In genomic region chr3:96667316-96667715, GRCm38 (mm10) we compare ENCODE assay signal across 11 mouse cellular contexts. TPM values are rescaled to one million over a fixed set of nuclear protein-coding genes. Genes with fewer than 3 reads are reported as not detected.
A peak's percentile ranks its signal among the peaks of the same experiment; 100 is the strongest.
DNase-seq lines count a peak whose midpoint lies in the region; ATAC-seq and TF ChIP-seq lines count a peak whose summit lies in the region.
"Had no signal": no experiment of that assay in that cellular context is flagged by ENCODE, and none has a peak within 500 bp of the region (broad histone marks: within the 10 kb centered on the region; RNA-seq: fewer than 3 reads in every experiment).

No protein-coding gene starts in this region.

- no peak for DNase-seq in urinary bladder, postnatal 10 days (ENCODE audit: low spot score)
- no peak for DNase-seq in left cerebral cortex, postnatal 4 days
- DNase-seq in frontal cortex, postnatal 10 days (ENCODE audit: low spot score in 2 of 2): no peak

- H3K9me3 ChIP-seq in intestine, postnatal 0 days (ENCODE audit: control insufficient read depth): no peaks in the 10 kb centered on the region
- no peaks in the 10 kb centered on the region for H3K9me3 ChIP-seq in intestine, embryonic 15.5 days
- no peaks in the 10 kb centered on the region for H3K9me3 ChIP-seq in E14TG2a.4 (ENCODE audit: low read length)
- H3K9me3 ChIP-seq: liver, embryonic 15.5 days had no signal

- TF ChIP-seq CTCF in intestine, postnatal 0 days (IDR thresholded peaks at IDR 0.05; ENCODE audit: low read depth): peak; percentile 77
- peak; percentile 70 for TF ChIP-seq CTCF in E14TG2a.4 (conservative IDR thresholded peaks at IDR 0.05; ENCODE audit: low read length)
- peak; percentile 49 for TF ChIP-seq CTCF in bone marrow, adult 2 months (IDR thresholded peaks at IDR 0.05; ENCODE audit: control insufficient read depth, insufficient read depth, low read length)

- H3K4me1 ChIP-seq in intestine, postnatal 0 days (replicated peaks; ENCODE audit: control insufficient read depth, insufficient read depth, low read length): peaks cover 4% of the 10 kb centered on the region; the same call in 1 of the 2 replicates
- peaks cover 13% of the 10 kb centered on the region; the same call in 1 of the 2 replicates for H3K4me1 ChIP-seq in intestine, embryonic 15.5 days (replicated peaks)
- peaks cover 46% of the 10 kb centered on the region for H3K4me1 ChIP-seq in E14TG2a.4 (replicated peaks; ENCODE audit: low read depth, low read length)
- no peaks in the 10 kb centered on the region for H3K4me1 ChIP-seq in bone marrow, adult 2 months (ENCODE audit: control insufficient read depth, insufficient read depth, low read length)

- no peaks in the 10 kb centered on the region; the same call in 1 of the 2 replicates for H3K27me3 ChIP-seq in intestine, postnatal 0 days (replicated peaks; ENCODE audit: control insufficient read depth, insufficient read depth, low read length)
- H3K27me3 ChIP-seq in intestine, embryonic 15.5 days (replicated peaks): no peaks in the 10 kb centered on the region
- peaks cover 9% of the 10 kb centered on the region; the same call in 1 of the 2 replicates for H3K27me3 ChIP-seq in E14TG2a.4 (ENCODE audit: insufficient read depth, low read length)

- no peaks in the 10 kb centered on the region for H3K36me3 ChIP-seq in intestine, postnatal 0 days (ENCODE audit: control insufficient read depth, insufficient read depth)
- no peaks in the 10 kb centered on the region for H3K36me3 ChIP-seq in intestine, embryonic 15.5 days
- H3K36me3 ChIP-seq in E14TG2a.4 (ENCODE audit: insufficient read depth, low read length): no peaks in the 10 kb centered on the region
- H3K36me3 ChIP-seq: liver, embryonic 15.5 days had no signal

- no peak for ATAC-seq in intestine, postnatal 0 days
- no peak for ATAC-seq in intestine, embryonic 15.5 days
- ATAC-seq in megakaryocyte progenitor cell, adult 5-6 weeks (replicated peaks; ENCODE audit: poor library complexity): peak; percentile 47; the same call in 1 of the 2 replicates
- ATAC-seq: forebrain, embryonic 16.5 days had no signal

- H3K4me3 ChIP-seq in intestine, postnatal 0 days (ENCODE audit: low read depth, low read length): no peak overlapping the region
- no peak overlapping the region for H3K4me3 ChIP-seq in intestine, embryonic 15.5 days (replicated peaks)
- H3K4me3 ChIP-seq in E14TG2a.4 (replicated peaks; ENCODE audit: low read length): no peak overlapping the region
- H3K4me3 ChIP-seq in bone marrow, adult 2 months (replicated peaks; ENCODE audit: control insufficient read depth, low read depth, low read length): no peak overlapping the region
- H3K4me3 ChIP-seq: liver, embryonic 15.5 days had no signal

- 40% methylated on average over 1 of the region's 1 CpGs for WGBS in intestine, postnatal 0 days
- WGBS in intestine, embryonic 15.5 days: 38% methylated on average over 1 of the region's 1 CpGs
- 38% methylated on average over 1 of the region's 1 CpGs for WGBS in bone marrow, adult 2 months

- no peak overlapping the region for H3K27ac ChIP-seq in intestine, postnatal 0 days (ENCODE audit: low read depth, low read length)
- H3K27ac ChIP-seq in intestine, embryonic 15.5 days: no peak overlapping the region
- H3K27ac ChIP-seq in bone marrow, adult 2 months (ENCODE audit: control insufficient read depth, insufficient read depth, low read depth, low read length, poor library complexity): no peak overlapping the region
- H3K27ac ChIP-seq: liver, embryonic 15.5 days had no signal

- H3K9ac ChIP-seq in intestine, postnatal 0 days (ENCODE audit: low read depth, low read length): no peak overlapping the region
- no peak overlapping the region for H3K9ac ChIP-seq in intestine, embryonic 15.5 days
- H3K9ac ChIP-seq: liver, embryonic 15.5 days had no signal

- no peak overlapping the region for H3K4me2 ChIP-seq in intestine, postnatal 0 days (replicated peaks; ENCODE audit: low read depth)
- no peak overlapping the region for H3K4me2 ChIP-seq in intestine, embryonic 15.5 days (replicated peaks)
- H3K4me2 ChIP-seq: liver, embryonic 15.5 days had no signal

- no peak for TF ChIP-seq POLR2A in bone marrow, adult 2 months (IDR thresholded peaks at IDR 0.05; ENCODE audit: borderline replicate concordance, control insufficient read depth, low read depth, low read length)

- intact Hi-C loops in left cerebral cortex, postnatal 4 days (cut with DNase I): no loop called here

RNA-seq across cellular contexts. Expression of gene Ankrd35, which starts 2.6 kb away (rescaled TPM):
- polyA plus RNA-seq in intestine, postnatal 0 days (2015; fragmentation: Nextera tagmentation; extraction: Ambion mirVana): 0.22 and 0.29 TPM in 2 replicates
- 0.48 and 0.49 TPM in 2 replicates for polyA plus RNA-seq in intestine, embryonic 15.5 days (2015; fragmentation: Nextera tagmentation; extraction: Ambion mirVana)
- polyA plus RNA-seq in bone marrow, adult 2 months (2011; ENCODE audit: insufficient read depth, insufficient read length, low replicate concordance, missing spikeins): 5.4 and 15.5 TPM in 2 replicates
- not detected in 2 replicates for total RNA-seq in megakaryocyte progenitor cell, adult 5-6 weeks (2015)
- not detected in 2 replicates for total RNA-seq in megakaryocyte progenitor cell, adult 5-6 weeks (2017)
- 1 to 10 TPM; 6.0 to 7.0 TPM for total RNA-seq in left cerebral cortex, postnatal 4 days (2021)
- total RNA-seq: hematopoietic stem cell, adult 5-6 weeks had no signal

RNA-seq across cellular contexts. Expression of gene Itga10, which starts 21.9 kb away (rescaled TPM):
- 0.17 and 0.21 TPM in 2 replicates for polyA plus RNA-seq in intestine, postnatal 0 days (2015; fragmentation: Nextera tagmentation; extraction: Ambion mirVana)
- polyA plus RNA-seq in intestine, embryonic 15.5 days (2015; fragmentation: Nextera tagmentation; extraction: Ambion mirVana): 0.43 and 0.49 TPM in 2 replicates
- 1.00 and 1.6 TPM in 2 replicates for polyA plus RNA-seq in bone marrow, adult 2 months (2011; ENCODE audit: insufficient read depth, insufficient read length, low replicate concordance, missing spikeins)
- 0.79 and 1.2 TPM in 2 replicates for total RNA-seq in megakaryocyte progenitor cell, adult 5-6 weeks (2015)
- 0.07 TPM in 1 of 2 replicates, not detected in the other for total RNA-seq in megakaryocyte progenitor cell, adult 5-6 weeks (2017)
- 1 to 10 TPM; 1.4 to 1.5 TPM for total RNA-seq in left cerebral cortex, postnatal 4 days (2021)
- total RNA-seq: hematopoietic stem cell, adult 5-6 weeks had no signal

RNA-seq across cellular contexts. Expression of gene Pias3, which starts 28.9 kb away (rescaled TPM):
- 15.2 and 16.1 TPM in 2 replicates for polyA plus RNA-seq in intestine, postnatal 0 days (2015; fragmentation: Nextera tagmentation; extraction: Ambion mirVana)
- polyA plus RNA-seq in intestine, embryonic 15.5 days (2015; fragmentation: Nextera tagmentation; extraction: Ambion mirVana): 37.1 and 37.2 TPM in 2 replicates
- polyA plus RNA-seq in bone marrow, adult 2 months (2011; ENCODE audit: insufficient read depth, insufficient read length, low replicate concordance, missing spikeins): 22.0 and 34.9 TPM in 2 replicates
- 4.0 and 8.1 TPM in 2 replicates for total RNA-seq in megakaryocyte progenitor cell, adult 5-6 weeks (2015)
- total RNA-seq in megakaryocyte progenitor cell, adult 5-6 weeks (2017): 2.6 and 6.7 TPM in 2 replicates
- total RNA-seq in left cerebral cortex, postnatal 4 days (2021): 10 to 100 TPM; 31.9 to 36.0 TPM

RNA-seq across cellular contexts. Expression of gene Gm42957, which starts 32.0 kb away (rescaled TPM):
- polyA plus RNA-seq in intestine, postnatal 0 days (2015; fragmentation: Nextera tagmentation; extraction: Ambion mirVana): not detected in 2 replicates
- polyA plus RNA-seq in intestine, embryonic 15.5 days (2015; fragmentation: Nextera tagmentation; extraction: Ambion mirVana): 0.08 TPM in 1 of 2 replicates, not detected in the other
- polyA plus RNA-seq in bone marrow, adult 2 months (2011; ENCODE audit: insufficient read depth, insufficient read length, low replicate concordance, missing spikeins): not detected in 2 replicates
- 0.10 TPM in 1 of 2 replicates, not detected in the other for total RNA-seq in megakaryocyte progenitor cell, adult 5-6 weeks (2015)
- not detected in 2 replicates for total RNA-seq in megakaryocyte progenitor cell, adult 5-6 weeks (2017)
- under 1 TPM; 0.40 to 0.52 TPM for total RNA-seq in left cerebral cortex, postnatal 4 days (2021)
- total RNA-seq: hematopoietic stem cell, adult 5-6 weeks had no signal
- polyA plus RNA-seq: liver, embryonic 15.5 days had no signal

RNA-seq across cellular contexts. Expression of gene Pex11b, which starts 32.1 kb away (rescaled TPM):
- 33.2 and 36.8 TPM in 2 replicates for polyA plus RNA-seq in intestine, postnatal 0 days (2015; fragmentation: Nextera tagmentation; extraction: Ambion mirVana)
- 42.2 TPM in 2 replicates for polyA plus RNA-seq in intestine, embryonic 15.5 days (2015; fragmentation: Nextera tagmentation; extraction: Ambion mirVana)
- polyA plus RNA-seq in bone marrow, adult 2 months (2011; ENCODE audit: insufficient read depth, insufficient read length, low replicate concordance, missing spikeins): 11.4 and 14.9 TPM in 2 replicates
- 26.4 and 30.8 TPM in 2 replicates for total RNA-seq in megakaryocyte progenitor cell, adult 5-6 weeks (2015)
- 17.5 and 18.9 TPM in 2 replicates for total RNA-seq in megakaryocyte progenitor cell, adult 5-6 weeks (2017)
- 10 to 100 TPM; 43.4 to 44.0 TPM for total RNA-seq in left cerebral cortex, postnatal 4 days (2021)
